Mouse (Mus musculus) bone marrow, adult 2 months (tissue): Measurements from ENCODE around the gene Stk38.
"Not testable (repeated sequence)": the region's sequence is repeated elsewhere in the genome, so short reads cannot be mapped to it uniquely, and the experiment has no call there.

ENCODE experiments used
- CTCF ChIP-seq: fragments of 200-500 bp; IDR thresholded peaks from 2 replicates; pipeline ENCODE4 v1.5.1; 2011; ENCODE audit warnings: low read length, control low read depth; ENCODE audit not compliant: control insufficient read depth, insufficient read depth
- POLR2A ChIP-seq: fragments of 200-500 bp; IDR thresholded peaks from 2 replicates; pipeline ENCODE4 v1.6.1; 2011; ENCODE audit warnings: low read depth, mild to moderate bottlenecking, control low read depth, low read length, borderline replicate concordance; ENCODE audit not compliant: control insufficient read depth

- TF ChIP-seq POLR2A, CTCF: not testable (repeated sequence)
Measured at GRCm38 (mm10) chr17:28993004-28993403, 14.8 kb downstream of the Stk38 start.
